Mouse (Mus musculus) E14TG2a.4 (cell line): Measurements from ENCODE around the gene Ogdh.

Experiments
- CTCF ChIP-seq: conservative IDR thresholded peaks from 2 replicates; pipeline ENCODE4 v1.5.1; 2014; ENCODE audit warnings: low read length
- POU5F1 ChIP-seq: IDR thresholded peaks from 2 replicates; pipeline ENCODE4 v1.6.1; 2014; ENCODE audit warnings: low read length, borderline replicate concordance

DNA sequence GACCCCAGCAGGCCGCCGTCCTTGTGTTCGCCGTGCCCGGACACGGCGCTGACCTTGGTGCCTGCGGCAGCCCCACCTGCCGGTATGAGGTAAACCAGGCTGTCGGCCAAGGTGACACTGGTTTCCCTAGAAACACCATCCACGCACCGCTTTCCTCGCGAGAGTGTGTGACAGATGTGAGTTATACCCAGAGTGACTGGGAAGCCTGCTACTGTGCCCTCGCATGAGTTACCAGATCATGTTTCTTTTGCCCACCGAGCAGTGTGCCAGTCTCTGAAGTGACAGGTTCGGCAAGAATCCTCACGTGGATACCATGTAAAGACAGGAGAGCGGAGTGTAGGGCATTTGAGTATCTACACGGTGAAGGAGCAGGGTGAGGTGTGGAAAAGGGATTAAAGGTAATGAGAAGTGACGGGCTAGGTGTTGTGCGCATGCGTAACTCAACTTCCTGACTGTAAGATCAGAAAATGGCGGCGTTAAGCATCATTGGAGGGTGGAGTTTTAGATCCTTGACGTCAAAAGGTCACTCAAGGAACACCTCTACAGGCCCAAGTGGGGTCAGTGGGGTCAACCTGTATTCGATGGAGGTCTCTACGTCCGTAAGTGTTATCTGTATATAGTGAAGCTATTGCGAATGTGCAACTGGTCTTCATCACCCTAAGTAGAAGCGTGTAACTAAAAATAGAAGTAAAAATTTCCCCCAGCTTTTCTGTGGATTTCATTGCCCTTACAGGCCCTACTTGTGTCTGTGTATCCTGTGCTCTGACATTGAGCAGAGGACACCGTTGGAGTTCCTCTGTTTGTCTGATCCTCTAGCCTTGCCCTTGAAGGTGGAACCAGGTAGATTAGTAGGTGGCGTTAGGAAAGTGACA lies 919 bp downstream of the Ogdh start:
- no peak for TF ChIP-seq CTCF
- TF ChIP-seq POU5F1 = no peak
